Mouse (Mus musculus): Measurements from ENCODE around the gene Taar7a.

DNA sequence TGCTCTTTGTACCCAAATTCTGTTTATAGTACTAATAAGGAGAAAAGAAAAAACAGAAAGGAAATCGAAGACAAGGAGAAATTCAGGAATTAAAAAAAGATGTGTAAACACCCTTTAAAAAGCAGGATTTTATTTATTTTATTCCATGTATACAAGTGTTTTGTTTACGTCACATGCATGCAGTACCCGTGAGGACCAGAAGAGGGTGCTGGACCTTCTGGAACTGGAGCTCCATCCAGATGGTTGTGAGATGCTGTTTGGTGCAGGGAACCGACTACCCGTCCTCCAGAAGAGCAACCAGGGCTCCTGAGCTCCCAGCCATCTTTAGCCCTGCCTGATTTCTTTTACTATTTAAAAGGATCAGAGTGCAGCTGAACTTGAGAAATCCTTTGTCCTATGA lies 50.8 kb downstream of the Taar7a start:
- no peak for TF ChIP-seq USF1 (IDR thresholded peaks at IDR 0.05; ENCODE audit: low read depth)
- no peak for TF ChIP-seq MAX (IDR thresholded peaks at IDR 0.05)
